Mouse (Mus musculus): ENCODE results near the gene Numa1. TPM values are rescaled to one million over a fixed set of nuclear protein-coding genes. Genes with fewer than 3 reads are reported as not detected.
A peak's percentile ranks its signal among the peaks of the same experiment; 100 is the strongest.
"Not testable (repeated sequence)": the region's sequence is repeated elsewhere in the genome, so short reads cannot be mapped to it uniquely, and the experiment has no call there.

Gene Numa1
- polyA plus RNA-seq, 1 experiment: 57.5 TPM

- H3K27me3 ChIP-seq (replicated peaks): no peaks in the 10 kb centered on the region
- no peak for TF ChIP-seq FLI1 (IDR thresholded peaks at IDR 0.05; ENCODE audit: low read length)
- no peak for TF ChIP-seq GATA1 (IDR thresholded peaks at IDR 0.05; ENCODE audit: borderline replicate concordance, low read length)
- H3K4me1 ChIP-seq: peaks cover 60% of the 10 kb centered on the region
- peaks cover 95% of the 10 kb centered on the region for H3K36me3 ChIP-seq (replicated peaks; ENCODE audit: low read length)
- no peak overlapping the region for H3K4me3 ChIP-seq (replicated peaks)
- no peaks in the 10 kb centered on the region for H3K9me3 ChIP-seq
Measured at GRCm38 (mm10) chr7:102019362-102019761, 85.5 kb downstream of the Numa1 start.

GRCm38 (mm10) chr7:102020934-102021333 is 87.0 kb downstream of the Numa1 start:
- H3K27me3 ChIP-seq (replicated peaks); H3K9me3 ChIP-seq; H3K4me3 ChIP-seq (replicated peaks): not testable (repeated sequence)
- H3K36me3 ChIP-seq (replicated peaks; ENCODE audit: low read length): peaks cover 88% of the 10 kb centered on the region
- H3K4me1 ChIP-seq: peaks cover 66% of the 10 kb centered on the region

- Histone ChIP-seq H3K36me3 (replicated peaks; ENCODE audit: low read length) (peaks cover 74% of the 10 kb centered on the region), H3K9me3 (no peaks in the 10 kb centered on the region)
- TF ChIP-seq FLI1 (IDR thresholded peaks at IDR 0.05; ENCODE audit: low read length): no peak
Measured at GRCm38 (mm10) chr7:102023821-102024220, 89.9 kb downstream of the Numa1 start.

GRCm38 (mm10) chr7:102025187-102026119 is 91.5 kb downstream of the Numa1 start:
- Histone ChIP-seq H3K4me3 (replicated peaks) (no peak overlapping the region), H3K9me3 (no peaks in the 10 kb centered on the region), H3K36me3 (replicated peaks; ENCODE audit: low read length) (peaks cover 72% of the 10 kb centered on the region), H3K27me3 (replicated peaks) (no peaks in the 10 kb centered on the region), H3K4me1 (peaks cover 29% of the 10 kb centered on the region)
- no peak for TF ChIP-seq GATA1 (IDR thresholded peaks at IDR 0.05; ENCODE audit: borderline replicate concordance, low read length)
- TF ChIP-seq FLI1 (IDR thresholded peaks at IDR 0.05; ENCODE audit: low read length): no peak

More at GRCm38 (mm10) chr7:102023821-102024220, 89.9 kb downstream of the Numa1 start:
- H3K4me3 ChIP-seq (replicated peaks): peak overlapping the region; percentile 8
- H3K4me1 ChIP-seq: peaks cover 42% of the 10 kb centered on the region
- H3K27me3 ChIP-seq (replicated peaks): no peaks in the 10 kb centered on the region

- H3K4me3 ChIP-seq (replicated peaks): no peak overlapping the region
- TF ChIP-seq FLI1 (IDR thresholded peaks at IDR 0.05; ENCODE audit: low read length) (no peak), GATA1 (IDR thresholded peaks at IDR 0.05; ENCODE audit: borderline replicate concordance, low read length) (no peak)
- peaks cover 94% of the 10 kb centered on the region for H3K36me3 ChIP-seq (replicated peaks; ENCODE audit: low read length)
- H3K4me1 ChIP-seq: peaks cover 5% of the 10 kb centered on the region
- no peaks in the 10 kb centered on the region for H3K27me3 ChIP-seq (replicated peaks)
- H3K9me3 ChIP-seq: no peaks in the 10 kb centered on the region
Measured at GRCm38 (mm10) chr7:102034904-102035303, 101.0 kb downstream of the Numa1 start.

GRCm38 (mm10) chr7:102035534-102035933 is 101.6 kb downstream of the Numa1 start:
- TF ChIP-seq FLI1 (IDR thresholded peaks at IDR 0.05; ENCODE audit: low read length) (no peak), GATA1 (IDR thresholded peaks at IDR 0.05; ENCODE audit: borderline replicate concordance, low read length) (no peak)
- Histone ChIP-seq H3K4me1 (peaks cover 2% of the 10 kb centered on the region), H3K9me3 (no peaks in the 10 kb centered on the region), H3K27me3 (replicated peaks) (no peaks in the 10 kb centered on the region), H3K36me3 (replicated peaks; ENCODE audit: low read length) (peaks cover 95% of the 10 kb centered on the region), H3K4me3 (replicated peaks) (no peak overlapping the region)

- H3K27me3 ChIP-seq (replicated peaks): no peaks in the 10 kb centered on the region
- peaks cover 92% of the 10 kb centered on the region for H3K36me3 ChIP-seq (replicated peaks; ENCODE audit: low read length)
- H3K9me3 ChIP-seq: no peaks in the 10 kb centered on the region
- H3K4me3 ChIP-seq (replicated peaks): no peak overlapping the region
- TF ChIP-seq GATA1 (IDR thresholded peaks at IDR 0.05; ENCODE audit: borderline replicate concordance, low read length) (no peak), FLI1 (IDR thresholded peaks at IDR 0.05; ENCODE audit: low read length) (no peak)
- H3K4me1 ChIP-seq: peaks cover under 1% of the 10 kb centered on the region; the same call in 1 of the 2 replicates
Measured at GRCm38 (mm10) chr7:102037318-102037717, 103.4 kb downstream of the Numa1 start.

- TF ChIP-seq GATA1 (IDR thresholded peaks at IDR 0.05; ENCODE audit: borderline replicate concordance, low read length) (no peak), FLI1 (IDR thresholded peaks at IDR 0.05; ENCODE audit: low read length) (no peak)
- peaks cover 19% of the 10 kb centered on the region for H3K4me1 ChIP-seq
- H3K4me3 ChIP-seq (replicated peaks): no peak overlapping the region
- H3K9me3 ChIP-seq: no peaks in the 10 kb centered on the region
- peaks cover 50% of the 10 kb centered on the region for H3K36me3 ChIP-seq (replicated peaks; ENCODE audit: low read length)
- no peaks in the 10 kb centered on the region for H3K27me3 ChIP-seq (replicated peaks)
Measured at GRCm38 (mm10) chr7:102042314-102042713, 108.4 kb downstream of the Numa1 start.

- not testable (repeated sequence) for H3K9me3 ChIP-seq; H3K4me1 ChIP-seq; H3K27me3 ChIP-seq (replicated peaks); H3K4me3 ChIP-seq (replicated peaks)
- peaks cover 22% of the 10 kb centered on the region for H3K36me3 ChIP-seq (replicated peaks; ENCODE audit: low read length)
Measured at GRCm38 (mm10) chr7:102048524-102048923, 114.6 kb downstream of the Numa1 start.

- TF ChIP-seq FLI1 (IDR thresholded peaks at IDR 0.05; ENCODE audit: low read length) (no peak), GATA1 (IDR thresholded peaks at IDR 0.05; ENCODE audit: borderline replicate concordance, low read length) (no peak)
- Histone ChIP-seq H3K4me3 (replicated peaks) (no peak overlapping the region), H3K9me3 (no peaks in the 10 kb centered on the region), H3K4me1 (peaks cover 29% of the 10 kb centered on the region), H3K36me3 (replicated peaks; ENCODE audit: low read length) (peaks cover 30% of the 10 kb centered on the region), H3K27me3 (replicated peaks) (no peaks in the 10 kb centered on the region)
Measured at GRCm38 (mm10) chr7:102061353-102061752, 127.4 kb downstream of the Numa1 start.
